Mouse (Mus musculus) brain, embryonic 14.5 days (tissue): ENCODE measurements at regions not wholly inside any gene's neighbourhood (a gene's known extent, or its start where the extent isn't known, plus 50 kb on each side); places are given as distances from the start of the nearest gene placed in this dataset.

Experiments
- CTCF ChIP-seq: fragments of 200-500 bp; IDR thresholded peaks from 2 replicates; pipeline ENCODE4 v1.5.1; 2012; ENCODE audit warnings: inconsistent platforms, mild to moderate bottlenecking, moderate library complexity, borderline replicate concordance; ENCODE audit not compliant: insufficient read depth, insufficient read length; ENCODE audit errors: extremely low read depth
- POLR2A ChIP-seq: fragments of 200-500 bp; IDR thresholded peaks from 2 replicates; pipeline ENCODE4 v1.6.1; 2012; ENCODE audit warnings: mild to moderate bottlenecking, inconsistent platforms, borderline replicate concordance; ENCODE audit not compliant: poor library complexity, insufficient read depth, insufficient read length, severe bottlenecking; ENCODE audit errors: extremely low read depth

- TF ChIP-seq CTCF (no peak), POLR2A (no peak)
These were observed 145.9 kb upstream of the Cpeb2 start for GRCm38 (mm10) chr5:43087077-43087476.
